Mouse (Mus musculus) embryonic facial prominence, embryonic 11.5 days (tissue): ENCODE results near the gene Herc4. TPM values are rescaled to one million over a fixed set of nuclear protein-coding genes. Genes with fewer than 3 reads are reported as not detected.

ENCODE experiments used
- ATAC-seq: fragments of 200-750 bp; cut with Nextera tagmentation; replicated peaks from 2 replicates; pipeline ENCODE4 v1.8.0; 2017; ENCODE audit warnings: low read depth; ENCODE audit not compliant: insufficient number of reproducible peaks, low FRiP score, low TSS enrichment
- DNase-seq: peaks from one replicate; pipeline ENCODE4 v3.0.0-alpha.2; 2015; ENCODE audit warnings: low spot score
- H3K27ac ChIP-seq: fragments of 300-500 bp; sonication (generic); replicated peaks from 2 replicates; pipeline ENCODE4 v1.5.1; 2014; ENCODE audit warnings: mild to moderate bottlenecking, low read depth, low read length, control low read depth
- H3K27me3 ChIP-seq: fragments of 300-500 bp; sonication (generic); 2 replicates; pipeline ENCODE4 v1.6.1; 2014; ENCODE audit warnings: mild to moderate bottlenecking, low read length, moderate library complexity, mixed read lengths; ENCODE audit not compliant: control insufficient read depth, insufficient read depth
- H3K36me3 ChIP-seq: fragments of 300-500 bp; sonication (generic); replicated peaks from 2 replicates; pipeline ENCODE4 v1.6.1; 2014; ENCODE audit warnings: low read depth, mild to moderate bottlenecking, low read length, moderate library complexity, mixed read lengths; ENCODE audit not compliant: control insufficient read depth, insufficient read depth
- H3K4me1 ChIP-seq: fragments of 300-500 bp; sonication (generic); 2 replicates; pipeline ENCODE4 v1.6.1; 2014; ENCODE audit warnings: low read length, mixed read lengths; ENCODE audit not compliant: control insufficient read depth, insufficient read depth
- H3K4me2 ChIP-seq: fragments of 300-500 bp; sonication (generic); 2 replicates; pipeline ENCODE4 v1.6.1; 2014; ENCODE audit warnings: low read depth, mild to moderate bottlenecking, control low read depth, low read length, moderate library complexity
- H3K4me3 ChIP-seq: fragments of 300-500 bp; sonication (generic); 2 replicates; pipeline ENCODE4 v1.5.1; 2014; ENCODE audit warnings: low read depth, low read length, control low read depth
- H3K9ac ChIP-seq: fragments of 300-500 bp; sonication (generic); replicated peaks from 2 replicates; pipeline ENCODE4 v1.6.1; 2014; ENCODE audit warnings: mild to moderate bottlenecking, control low read depth, low read length
- H3K9me3 ChIP-seq: fragments of 300-500 bp; sonication (generic); replicated peaks from 2 replicates; pipeline ENCODE4 v1.6.1; 2016; ENCODE audit warnings: mild to moderate bottlenecking, low read length, inconsistent platforms, mixed read lengths; ENCODE audit not compliant: control insufficient read depth
- WGBS: fragments of 180-500 bp; shearing (Covaris S2); extraction: QIAGEN DNeasy Blood & Tissue Kit; methylation state at CpG from one replicate; pipeline ENCODE4 v1.1.7; 2014; 5-methylcytosine and 5-hydroxymethylcytosine counted together
- polyA plus RNA-seq: library from polyadenylated mRNA; unstranded; fragments of >200 nt; fragmentation: Nextera tagmentation; extraction: Ambion mirVana; gene quantifications from 2 replicates; pipeline ENCODE4 v1.2.1, GENCODE M21; 2014

The Herc4 gene
- polyA plus RNA-seq, 1 experiment from 2014 or later, result 57.9 TPM

- Histone ChIP-seq H3K4me3 (no peak overlapping the region), H3K4me1 (no peaks in the 10 kb centered on the region), H3K27ac (no peak overlapping the region), H3K9ac (no peak overlapping the region), H3K36me3 (no peaks in the 10 kb centered on the region), H3K9me3 (no peaks in the 10 kb centered on the region), H3K4me2 (no peak overlapping the region), H3K27me3 (no peaks in the 10 kb centered on the region)
- ATAC-seq (no peak), DNase-seq (no peak)
- WGBS, result 70% methylated on average over 2 of the region's 2 CpGs
These were observed 2.7 kb upstream of the Herc4 start for GRCm38 (mm10) chr10:63240868-63241271.

- Histone ChIP-seq H3K4me3 (peak overlapping the region; percentile 92), H3K27me3 (no peaks in the 10 kb centered on the region), H3K4me2 (peak overlapping the region; percentile 17), H3K36me3 (no peaks in the 10 kb centered on the region), H3K27ac (no peak overlapping the region), H3K4me1 (no peaks in the 10 kb centered on the region), H3K9ac (peak overlapping the region; percentile 2; the same call in 1 of the 2 replicates), H3K9me3 (no peaks in the 10 kb centered on the region)
- no peak for DNase-seq
- 28% methylated on average over 12 of the region's 12 CpGs for WGBS
- no peak for ATAC-seq
These were observed 693 bp upstream of the Herc4 start for GRCm38 (mm10) chr10:63242798-63243435.

GRCm38 (mm10) chr10:63244055-63244671 is 553 bp downstream of the Herc4 start:
- peak; percentile 40 for DNase-seq
- Histone ChIP-seq H3K9ac (peak overlapping the region; percentile 96), H3K27ac (peak overlapping the region; percentile 96), H3K9me3 (no peaks in the 10 kb centered on the region), H3K4me3 (peak overlapping the region; percentile 92), H3K36me3 (no peaks in the 10 kb centered on the region), H3K4me1 (no peaks in the 10 kb centered on the region), H3K4me2 (peak overlapping the region; percentile 53), H3K27me3 (no peaks in the 10 kb centered on the region)
- WGBS, result under 1% methylated on average over 37 of the region's 41 CpGs
- peak; percentile 83 for ATAC-seq

DNA sequence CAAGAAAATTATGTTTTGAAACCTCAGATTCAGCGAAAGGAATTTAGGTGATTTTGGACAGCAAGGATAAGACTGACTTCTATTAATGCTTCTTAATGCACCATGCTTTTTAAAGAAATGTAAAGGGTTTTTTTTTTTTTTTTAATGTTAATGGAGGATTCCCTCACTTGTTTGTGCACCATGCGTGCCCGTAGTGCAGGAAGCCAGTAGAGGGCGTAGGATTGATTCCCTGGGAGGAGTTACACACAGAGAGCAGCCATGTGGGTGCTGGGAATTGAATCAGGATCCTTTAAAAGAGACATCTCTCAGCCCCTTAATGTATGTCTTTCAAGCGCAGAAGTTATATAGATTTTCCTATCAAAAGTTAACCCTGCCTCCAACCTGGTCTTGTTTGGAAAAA is 1.1 kb downstream of the Herc4 start:
- DNase-seq, result peak; percentile 61
- Histone ChIP-seq H3K9me3 (no peaks in the 10 kb centered on the region), H3K4me3 (peak overlapping the region; percentile 92), H3K27ac (no peak overlapping the region), H3K4me2 (peak overlapping the region; percentile 53), H3K4me1 (no peaks in the 10 kb centered on the region), H3K9ac (peak overlapping the region; percentile 96), H3K27me3 (no peaks in the 10 kb centered on the region), H3K36me3 (no peaks in the 10 kb centered on the region)
- WGBS, result 15% methylated on average over 5 of the region's 5 CpGs
- no peak for ATAC-seq

DNA sequence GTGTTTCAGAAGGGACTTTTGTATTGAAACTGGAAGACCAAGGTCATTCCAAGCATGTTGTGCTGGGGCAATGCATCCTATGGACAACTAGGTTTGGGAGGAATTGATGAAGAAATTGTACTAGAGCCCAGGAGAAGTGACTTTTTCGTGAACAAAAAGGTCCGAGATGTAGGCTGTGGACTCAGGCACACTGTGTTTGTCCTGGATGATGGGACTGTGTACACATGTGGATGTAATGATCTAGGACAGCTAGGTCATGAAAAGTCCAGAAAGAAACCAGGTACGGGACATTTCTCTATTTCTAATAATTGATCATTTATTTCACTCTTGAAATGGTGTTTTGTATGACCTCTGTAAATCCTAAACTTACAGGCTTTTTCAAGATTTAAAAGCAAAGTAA is 2.2 kb downstream of the Herc4 start:
- H3K27me3 ChIP-seq, result no peaks in the 10 kb centered on the region
- DNase-seq, result no peak
- H3K4me3 ChIP-seq, result no peak overlapping the region
- H3K4me2 ChIP-seq, result no peak overlapping the region
- WGBS, result 94% methylated on average over 3 of the region's 3 CpGs
- H3K9me3 ChIP-seq, result no peaks in the 10 kb centered on the region
- no peaks in the 10 kb centered on the region for H3K4me1 ChIP-seq
- H3K27ac ChIP-seq, result no peak overlapping the region
- no peak for ATAC-seq
- no peak overlapping the region for H3K9ac ChIP-seq
- H3K36me3 ChIP-seq, result no peaks in the 10 kb centered on the region

GRCm38 (mm10) chr10:63247457-63247856 is 3.8 kb downstream of the Herc4 start:
- no peak overlapping the region for H3K4me2 ChIP-seq
- no peaks in the 10 kb centered on the region for H3K4me1 ChIP-seq
- H3K9ac ChIP-seq, result no peak overlapping the region
- no peak for DNase-seq
- no peaks in the 10 kb centered on the region for H3K36me3 ChIP-seq
- H3K4me3 ChIP-seq, result no peak overlapping the region
- WGBS, result 87% methylated on average over 7 of the region's 7 CpGs
- no peaks in the 10 kb centered on the region for H3K27me3 ChIP-seq
- ATAC-seq, result no peak
- no peak overlapping the region for H3K27ac ChIP-seq
- no peaks in the 10 kb centered on the region for H3K9me3 ChIP-seq

- H3K27me3 ChIP-seq, result no peaks in the 10 kb centered on the region
- no peak overlapping the region for H3K4me2 ChIP-seq
- H3K9me3 ChIP-seq, result no peaks in the 10 kb centered on the region
- no peak overlapping the region for H3K9ac ChIP-seq
- WGBS, result 94% methylated on average over 6 of the region's 6 CpGs
- H3K4me3 ChIP-seq, result no peak overlapping the region
- DNase-seq (no peak), ATAC-seq (no peak)
- H3K4me1 ChIP-seq, result no peaks in the 10 kb centered on the region
- H3K27ac ChIP-seq, result no peak overlapping the region
- H3K36me3 ChIP-seq, result peaks cover 2% of the 10 kb centered on the region; the same call in 1 of the 2 replicates
These were observed 4.8 kb downstream of the Herc4 start for GRCm38 (mm10) chr10:63248421-63248820.

DNA sequence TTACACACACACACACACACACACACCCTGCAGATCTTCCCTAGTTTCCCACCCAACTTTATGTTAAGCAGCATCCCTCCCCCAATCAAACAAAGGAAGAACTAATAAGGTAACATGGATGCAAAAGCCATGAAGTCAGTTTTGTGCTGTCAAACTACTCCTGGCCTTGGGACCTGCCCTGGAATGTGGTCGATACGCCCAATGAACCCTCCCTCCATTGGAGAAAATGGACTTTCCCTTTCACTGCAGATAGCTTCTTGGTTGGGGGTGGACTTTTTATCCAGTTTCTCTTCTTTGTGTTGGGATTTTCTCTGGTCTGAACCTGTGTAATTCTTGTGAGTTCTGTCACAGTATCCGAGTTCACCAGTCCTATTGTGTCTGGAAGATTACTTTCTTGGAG is 15.1 kb downstream of the Herc4 start:
- Histone ChIP-seq H3K9ac (no peak overlapping the region), H3K4me3 (no peak overlapping the region), H3K4me1 (no peaks in the 10 kb centered on the region), H3K27ac (no peak overlapping the region), H3K9me3 (no peaks in the 10 kb centered on the region), H3K4me2 (no peak overlapping the region), H3K27me3 (no peaks in the 10 kb centered on the region), H3K36me3 (no peaks in the 10 kb centered on the region)
- 80% methylated on average over 3 of the region's 3 CpGs for WGBS
- ATAC-seq (no peak), DNase-seq (no peak)
